Mouse (Mus musculus) heart, adult 10 weeks (tissue): ENCODE measurements around the gene Scamp3. TPM values are rescaled to one million over a fixed set of nuclear protein-coding genes. Genes with fewer than 3 reads are reported as not detected.

Experiments
- polyA plus RNA-seq: library from polyadenylated mRNA; stranded (reverse); fragments of 350-450 nt; fragmentation: Illumina TruSeq; extraction: RNeasy Lipid Tissue Mini Kit (QIAGEN cat#74804); gene quantifications from one replicate; pipeline ENCODE4 v1.2.3, GENCODE M21; 2014; ENCODE audit warnings: low read depth, low replicate concordance

Gene Scamp3
- 52.7 TPM for polyA plus RNA-seq

DNA sequence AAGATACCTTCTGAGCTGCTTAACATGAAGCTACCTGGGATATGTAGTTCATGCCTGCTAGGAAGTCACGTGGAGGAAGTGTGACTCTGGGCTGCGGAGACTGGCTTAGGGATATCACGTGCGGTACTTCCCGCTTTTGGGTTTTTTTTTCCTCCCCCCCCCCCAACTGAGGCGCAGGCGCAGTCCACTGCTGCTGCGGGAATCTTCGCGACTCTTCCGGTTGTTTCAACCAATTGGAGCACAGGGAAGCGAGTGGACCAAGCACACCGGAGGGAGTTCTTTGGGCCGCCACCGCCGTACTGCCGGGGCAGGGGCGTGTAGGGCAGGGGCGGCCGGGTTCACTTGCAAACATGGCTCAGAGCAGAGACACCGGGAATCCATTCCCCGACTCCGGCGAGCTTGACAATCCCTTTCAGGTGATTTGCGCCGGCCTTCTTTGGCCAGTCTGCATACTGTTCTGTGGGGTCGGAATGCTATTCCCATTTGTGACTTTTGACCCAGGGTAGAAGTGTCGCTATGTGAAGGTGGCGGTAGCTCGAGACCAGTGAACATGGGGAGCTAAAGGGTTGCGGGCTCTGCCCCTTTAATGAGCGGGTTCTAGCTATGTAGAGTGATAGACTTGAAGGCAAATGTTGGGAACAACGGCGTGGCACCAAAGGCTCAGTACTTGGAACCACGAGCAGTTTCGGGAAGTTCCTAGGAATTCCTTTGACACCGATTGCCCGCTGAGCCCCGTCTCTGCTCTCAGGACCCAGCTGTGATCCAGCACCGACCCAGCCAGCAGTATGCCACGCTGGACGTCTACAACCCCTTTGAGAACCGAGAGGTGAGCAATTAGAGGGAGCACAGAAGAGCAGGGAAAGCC is at the start of gene Scamp3:
Scamp3 (plus strand) TSS at position 232 of the 865 bp plus-strand sequence.

DNA sequence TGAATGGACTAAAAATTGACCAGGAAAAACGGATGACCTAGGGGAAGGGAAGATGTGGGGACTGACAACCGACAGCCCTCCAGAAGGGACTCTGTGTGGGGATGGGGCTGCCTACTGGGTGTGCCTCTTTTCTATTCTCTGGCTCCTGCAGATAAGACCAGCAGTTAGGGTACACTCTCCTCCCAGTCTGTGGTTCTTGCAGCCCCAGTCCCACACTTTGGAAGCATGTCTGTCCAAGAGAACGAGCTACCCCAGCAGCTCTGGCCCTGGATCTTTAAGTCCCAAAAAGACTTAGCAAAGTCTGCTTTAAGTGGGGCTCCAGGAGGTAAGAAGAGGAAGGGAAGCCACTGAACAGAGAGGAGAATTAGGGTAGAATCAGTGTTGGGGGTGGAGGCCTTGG is 41.3 kb upstream of the Scamp3 start, which contains the start of gene Pklr:
Pklr (plus strand) TSS at position 185 of the 400 bp plus-strand sequence.

DNA sequence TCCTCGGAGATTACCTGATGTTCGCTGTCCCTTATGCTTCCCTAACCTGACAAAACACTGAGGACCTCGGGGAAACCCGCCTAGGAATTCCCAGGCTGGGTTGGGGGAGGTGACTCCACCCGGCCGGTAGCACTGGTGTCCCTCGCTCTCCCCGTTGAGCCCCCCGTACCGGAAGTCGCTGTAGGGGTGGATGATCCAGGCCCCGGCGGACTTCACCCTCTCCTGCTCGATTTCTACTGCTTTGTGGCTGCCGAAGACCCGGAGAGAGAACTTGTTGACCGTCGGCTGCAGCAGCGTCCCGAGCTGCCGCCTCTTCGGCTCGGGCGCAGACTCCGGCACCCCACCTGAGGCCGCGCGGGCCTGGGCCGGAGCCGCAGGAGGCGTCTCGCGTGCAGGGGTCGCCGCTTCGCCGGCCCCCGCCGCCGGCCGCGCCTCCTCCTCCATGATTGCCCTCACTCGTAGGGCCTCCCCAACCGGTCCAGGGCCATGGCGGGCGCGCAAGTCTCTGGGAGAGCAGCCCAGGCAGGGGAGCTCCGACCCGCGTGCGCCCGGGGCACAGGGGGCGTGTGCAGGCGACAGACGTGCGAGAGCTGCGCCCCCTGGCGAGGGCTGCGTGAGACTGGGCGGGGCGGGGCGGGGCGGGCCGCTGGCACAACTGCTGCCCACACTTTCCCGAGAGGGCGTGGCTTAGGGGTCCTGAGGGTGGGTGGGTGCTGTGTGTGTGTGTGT is 17.5 kb upstream of the Scamp3 start, which contains the start of gene Hcn3:
Hcn3 (minus strand) TSS at position 581 of the 729 bp plus-strand sequence.

DNA sequence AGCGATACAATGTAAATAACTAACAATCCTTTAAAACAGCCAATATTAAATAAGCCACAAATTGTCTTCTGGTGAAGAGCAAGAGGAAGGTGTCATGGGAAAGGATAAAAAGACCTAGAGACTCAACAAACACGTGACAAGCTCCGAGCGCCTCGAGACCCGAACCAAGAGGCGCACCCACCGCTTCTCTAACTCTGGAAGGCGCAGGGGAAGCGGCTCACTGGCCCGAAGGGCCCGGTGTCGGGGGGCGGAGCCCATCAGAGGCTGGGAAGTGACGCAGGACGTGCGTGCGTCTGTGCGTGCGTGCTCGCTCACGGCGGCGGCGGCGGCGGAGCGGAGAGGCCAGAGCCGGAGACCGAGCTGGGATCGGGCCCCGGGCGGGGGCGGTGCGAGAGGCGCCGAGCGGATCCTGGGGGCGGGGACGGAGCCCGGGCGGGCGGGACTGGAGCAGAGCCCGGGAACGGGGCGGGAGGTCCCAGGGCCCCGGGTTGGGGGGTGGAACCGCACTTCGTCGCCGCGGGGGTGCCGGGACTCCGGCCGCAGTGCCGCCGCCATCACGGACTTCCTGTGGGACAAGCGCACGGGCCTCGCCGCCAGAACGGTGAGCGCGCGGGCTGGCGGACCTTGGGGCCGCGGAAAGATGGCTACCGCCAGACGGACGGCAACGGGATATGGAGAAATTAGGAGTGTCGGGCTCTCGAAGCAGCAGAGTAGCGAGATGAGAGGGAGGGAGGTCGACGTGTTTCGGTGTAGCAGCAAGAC is 12.6 kb upstream of the Scamp3 start, which contains the start of gene Clk2:
Clk2 (plus strand) TSS at position 290 of the 762 bp plus-strand sequence.

GRCm38 (mm10) chr3:89183058-89183958 is 6.0 kb downstream of the Scamp3 start, which contains the start of gene Fam189b:
TSS of gene Fam189b (plus strand) at chr3:89183143.

GRCm38 (mm10) chr3:89202253-89203141 is 25.2 kb downstream of the Scamp3 start, which contains the start of gene Gba:
TSS of gene Gba (plus strand) at chr3:89202928.

GRCm38 (mm10) chr3:89214681-89215411 is 37.6 kb downstream of the Scamp3 start, which contains the start of gene Thbs3:
TSS of gene Thbs3 (plus strand) at chr3:89215180.

GRCm38 (mm10) chr3:89226900-89227299 is 49.6 kb downstream of the Scamp3 start, which contains the start of gene Mtx1:
TSS of gene Mtx1 (minus strand) at chr3:89227088.

GRCm38 (mm10) chr3:89228836-89229235 is 51.6 kb downstream of the Scamp3 start, which contains the start of gene Muc1:
TSS of gene Muc1 (plus strand) at chr3:89229057.

Other genes starting within 250 kb of the Scamp3 start
- gene Ash1l, start 226.9 kb upstream of the Scamp3 start, polyA plus RNA-seq: 20.1 TPM
- gene Dap3, start 226.3 kb upstream of the Scamp3 start, polyA plus RNA-seq: 169 TPM
- 32.7 TPM for gene Rusc1, start 84.2 kb upstream of the Scamp3 start, polyA plus RNA-seq
- gene Gm43738, start 76.4 kb upstream of the Scamp3 start, polyA plus RNA-seq: not detected
- gene Fdps, start 75.5 kb upstream of the Scamp3 start, polyA plus RNA-seq: 25.7 TPM
- not detected for gene Pklr, start 41.3 kb upstream of the Scamp3 start, polyA plus RNA-seq
- 0.73 TPM for gene Hcn3, start 17.3 kb upstream of the Scamp3 start, polyA plus RNA-seq
- 30.6 TPM for gene Clk2, start 12.7 kb upstream of the Scamp3 start, polyA plus RNA-seq
- gene Fam189b, start 5.7 kb downstream of the Scamp3 start, polyA plus RNA-seq: 5.2 TPM
- 17.9 TPM for gene Gba, start 25.5 kb downstream of the Scamp3 start, polyA plus RNA-seq
- 12.0 TPM for gene Thbs3, start 37.7 kb downstream of the Scamp3 start, polyA plus RNA-seq
- gene Mtx1, start 49.6 kb downstream of the Scamp3 start, polyA plus RNA-seq: 78.4 TPM
- 0.18 TPM for gene Muc1, start 51.6 kb downstream of the Scamp3 start, polyA plus RNA-seq
- gene Krtcap2, start 68.5 kb downstream of the Scamp3 start, polyA plus RNA-seq: 57.1 TPM
- gene Trim46, start 68.8 kb downstream of the Scamp3 start, polyA plus RNA-seq: 1.0 TPM
- gene Dpm3, start 81.9 kb downstream of the Scamp3 start, polyA plus RNA-seq: 48.2 TPM
- gene Slc50a1, start 93.1 kb downstream of the Scamp3 start, polyA plus RNA-seq: 42.9 TPM
- gene Efna1, start 103.7 kb downstream of the Scamp3 start, polyA plus RNA-seq: 33.4 TPM
- not detected for gene Efna3, start 145.5 kb downstream of the Scamp3 start, polyA plus RNA-seq
- gene Efna4, start 160.6 kb downstream of the Scamp3 start, polyA plus RNA-seq: 0.37 TPM
- gene Adam15, start 172.5 kb downstream of the Scamp3 start, polyA plus RNA-seq: 92.6 TPM
- gene Dcst2, start 184.5 kb downstream of the Scamp3 start, polyA plus RNA-seq: not detected
- gene Dcst1, start 187.8 kb downstream of the Scamp3 start, polyA plus RNA-seq: not detected
- 25.7 TPM for gene Zbtb7b, start 217.3 kb downstream of the Scamp3 start, polyA plus RNA-seq
- not detected for gene Lenep, start 225.3 kb downstream of the Scamp3 start, polyA plus RNA-seq
- gene Flad1, start 234.4 kb downstream of the Scamp3 start, polyA plus RNA-seq: 50.8 TPM
- 3.8 TPM for gene Cks1b, start 240.9 kb downstream of the Scamp3 start, polyA plus RNA-seq
- 27.3 TPM for gene Shc1, start 241.0 kb downstream of the Scamp3 start, polyA plus RNA-seq